Mouse (Mus musculus) MEL (cell line): ENCODE data around the gene Cadm3.
A peak's percentile ranks its signal among the peaks of the same experiment; 100 is the strongest.

Experiments used
- CHD1 ChIP-seq: IDR thresholded peaks from 2 replicates; pipeline ENCODE4 v1.6.1; 2012; ENCODE audit warnings: low read depth, mild to moderate bottlenecking, inconsistent platforms, low read length, improper control_type of control experiment
- CTCF ChIP-seq, 3 experiments: IDR thresholded peaks in 2 of 3; conservative IDR thresholded peaks in 1 of 3; 2 replicates each; pipeline ENCODE4 v1.5.1; 2011 to 2012; ENCODE audit warnings: low read length in 3 of 3, low read depth in 2 of 3, mild to moderate bottlenecking in 2 of 3, improper control_type of control experiment in 1 of 3, inconsistent platforms in 1 of 3, mixed read lengths in 1 of 3, moderate library complexity in 1 of 3; ENCODE audit not compliant: control insufficient read depth in 1 of 3, insufficient read depth in 1 of 3, poor library complexity in 1 of 3, severe bottlenecking in 1 of 3
- EP300 ChIP-seq, 2 experiments: IDR thresholded peaks; 2 replicates each; pipeline ENCODE4 v1.6.1; 2011; ENCODE audit warnings: improper control_type of control experiment in 2 of 2, low read length in 2 of 2, low read depth in 1 of 2, mild to moderate bottlenecking in 1 of 2
- HCFC1 ChIP-seq: IDR thresholded peaks from 2 replicates; pipeline ENCODE4 v1.6.1; 2012; ENCODE audit warnings: low read depth, mild to moderate bottlenecking, inconsistent platforms, low read length, improper control_type of control experiment, moderate library complexity
- POLR2A ChIP-seq, 2 experiments: IDR thresholded peaks; 2 replicates each; pipeline ENCODE4 v1.6.1; 2011 to 2012; ENCODE audit warnings: low read length in 2 of 2, mild to moderate bottlenecking in 2 of 2, control low read depth in 1 of 2, improper control_type of control experiment in 1 of 2, low read depth in 1 of 2, moderate library complexity in 1 of 2; ENCODE audit not compliant: control insufficient read depth in 1 of 2, insufficient read depth in 1 of 2, poor library complexity in 1 of 2
- ZMIZ1 ChIP-seq: IDR thresholded peaks from 2 replicates; pipeline ENCODE4 v1.6.1; 2012; ENCODE audit warnings: low read depth, mild to moderate bottlenecking, inconsistent platforms, low read length, improper control_type of control experiment, moderate library complexity

- no peak for TF ChIP-seq CTCF (IDR thresholded peaks at IDR 0.05 in 2 of 3, conservative IDR thresholded peaks at IDR 0.05 in 1 of 3; ENCODE audit: control insufficient read depth in 1 of 3, insufficient read depth in 1 of 3, low read depth in 2 of 3, low read length in 3 of 3, poor library complexity in 1 of 3, severe bottlenecking in 1 of 3)
- no peak for TF ChIP-seq POLR2A (IDR thresholded peaks at IDR 0.05; ENCODE audit: control insufficient read depth in 1 of 2, insufficient read depth in 1 of 2, low read depth in 1 of 2, low read length in 2 of 2, poor library complexity in 1 of 2)
- TF ChIP-seq HCFC1: no peak
- peak in 1 of 2 experiments; percentile 15; a peak in 1 of 4 replicates for TF ChIP-seq EP300 (IDR thresholded peaks at IDR 0.05; ENCODE audit: low read depth in 1 of 2, low read length in 2 of 2)
- no peak for TF ChIP-seq ZMIZ1
- TF ChIP-seq CHD1: no peak
These were observed 51.8 kb downstream of the Cadm3 start for GRCm38 (mm10) chr1:173315725-173316124.
